Mouse (Mus musculus): ENCODE results near the gene Aqp5. TPM values are rescaled to one million over a fixed set of nuclear protein-coding genes. Genes with fewer than 3 reads are reported as not detected.

Gene Aqp5
- total RNA-seq (2021), result under 1 TPM; 0.23 to 0.37 TPM

GRCm38 (mm10) chr15:99590429-99591084 lies at the start of gene Aqp5:
Gene Aqp5 (plus strand): TSS chr15:99590782.
- intact Hi-C loops (cut with DNase I), result no loop called here
- no peak for DNase-seq (ENCODE audit: low spot score in 2 of 2)

- intact Hi-C loops (cut with DNase I), result no loop called here
- no peak for DNase-seq (ENCODE audit: low spot score in 2 of 2)
These were observed 46.5 kb upstream of the Aqp5 start for GRCm38 (mm10) chr15:99544047-99544446.

DNA sequence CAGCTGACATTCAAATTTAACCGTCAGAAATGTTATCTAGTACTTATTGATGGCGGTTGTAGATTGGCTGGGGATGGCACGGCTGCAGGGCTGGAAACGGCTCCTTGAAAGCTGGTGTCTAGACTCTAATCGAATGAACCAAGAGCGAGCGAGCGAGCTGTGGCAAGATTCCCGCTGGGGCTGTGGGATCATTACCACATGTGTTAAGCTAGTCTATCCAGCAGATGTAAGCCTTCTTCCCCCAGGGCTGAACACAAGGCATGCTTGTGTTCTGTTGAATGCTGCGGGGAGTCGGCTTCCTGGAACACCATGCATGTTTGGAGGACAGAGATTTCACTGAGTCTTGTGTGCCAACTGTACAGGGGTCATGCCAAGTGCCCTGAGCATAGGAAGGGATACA lies 44.0 kb upstream of the Aqp5 start:
- intact Hi-C loops (cut with DNase I), result no loop called here
- no peak for DNase-seq (ENCODE audit: low spot score in 2 of 2)

- no peak for DNase-seq (ENCODE audit: low spot score in 2 of 2)
- intact Hi-C loops (cut with DNase I), result no loop called here
These were observed 42.9 kb upstream of the Aqp5 start for GRCm38 (mm10) chr15:99547732-99548131.

DNA sequence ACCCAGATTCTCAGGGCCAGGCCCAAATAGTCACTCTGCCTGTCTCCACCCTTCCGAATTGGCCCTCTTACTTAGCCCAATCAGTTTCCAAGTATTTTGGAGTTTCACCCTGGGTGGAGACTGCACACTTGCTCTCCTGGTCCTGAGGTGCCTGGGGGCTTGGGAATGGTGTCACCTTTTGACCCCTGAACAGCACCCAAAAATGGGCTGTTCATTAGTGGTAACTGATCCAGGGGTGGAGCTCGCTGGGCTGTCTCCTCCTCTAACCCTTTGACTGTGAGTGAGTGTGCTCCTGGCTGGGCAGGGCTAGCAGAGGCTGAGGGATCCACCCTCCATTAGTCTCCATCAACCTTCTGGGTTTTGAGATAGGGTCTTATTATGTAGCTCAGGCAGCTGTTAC lies 40.7 kb upstream of the Aqp5 start:
- no peak for DNase-seq (ENCODE audit: low spot score in 2 of 2)
- intact Hi-C loops (cut with DNase I), result no loop called here

DNA sequence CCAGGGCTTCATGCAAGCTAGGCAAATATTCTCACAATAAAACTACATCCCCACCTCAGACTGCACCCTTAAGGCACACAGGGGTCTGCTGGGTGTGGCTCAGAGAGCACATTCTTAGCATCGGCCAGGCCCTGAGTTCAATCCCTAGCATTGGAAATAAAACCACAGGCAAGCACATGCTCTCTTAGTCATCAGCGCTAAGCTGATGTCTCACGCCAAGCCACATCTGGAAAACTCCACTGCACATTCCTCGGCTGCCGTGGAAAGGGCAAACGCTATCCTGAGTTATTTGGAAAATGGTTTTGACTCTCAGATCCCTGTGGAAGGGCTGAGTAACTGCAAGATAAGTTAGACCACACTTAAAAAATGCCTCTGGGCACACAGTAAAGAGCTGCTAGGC lies 36.8 kb upstream of the Aqp5 start:
- intact Hi-C loops (cut with DNase I), result no loop called here
- no peak for DNase-seq (ENCODE audit: low spot score in 2 of 2)

DNA sequence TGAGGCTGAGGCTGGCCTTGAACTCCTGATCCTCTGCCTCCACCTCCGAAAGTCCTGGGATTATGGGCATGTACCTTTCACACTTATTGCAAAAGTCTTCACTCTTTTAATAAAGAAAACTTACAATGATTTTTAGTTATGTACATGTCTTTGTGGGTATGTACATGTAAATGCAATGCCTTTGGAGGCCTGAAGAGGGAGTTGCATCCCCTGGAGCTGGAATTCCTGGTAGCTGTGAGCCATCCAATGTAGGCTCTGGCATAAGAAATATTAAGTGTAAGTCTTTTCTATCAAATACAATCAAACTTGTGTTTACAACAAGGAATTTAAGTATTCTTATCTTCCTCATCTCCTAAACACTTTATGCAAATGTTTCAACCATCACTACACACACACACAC lies 31.6 kb upstream of the Aqp5 start:
- intact Hi-C loops (cut with DNase I), result no loop called here
- no peak for DNase-seq (ENCODE audit: low spot score in 2 of 2)

DNA sequence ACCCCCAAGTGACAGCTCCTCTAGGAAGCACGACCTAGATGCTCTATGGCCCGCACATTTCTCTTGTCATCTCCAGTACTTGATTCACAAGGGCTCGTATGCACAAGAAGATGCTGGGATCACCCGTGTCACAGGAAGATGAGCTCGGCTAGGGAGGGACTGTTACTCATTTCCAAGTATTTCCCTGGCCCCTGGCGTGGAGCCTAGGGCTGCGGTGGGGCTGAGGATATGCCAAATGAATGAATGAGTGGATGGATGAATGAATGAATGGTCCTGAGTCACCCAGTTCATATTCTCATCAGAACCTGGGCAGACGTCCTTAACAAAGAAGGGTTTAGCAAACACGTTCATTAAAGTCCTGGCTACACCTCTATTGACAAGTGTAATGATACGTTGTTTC lies 30.3 kb upstream of the Aqp5 start:
- intact Hi-C loops (cut with DNase I), result no loop called here

DNA sequence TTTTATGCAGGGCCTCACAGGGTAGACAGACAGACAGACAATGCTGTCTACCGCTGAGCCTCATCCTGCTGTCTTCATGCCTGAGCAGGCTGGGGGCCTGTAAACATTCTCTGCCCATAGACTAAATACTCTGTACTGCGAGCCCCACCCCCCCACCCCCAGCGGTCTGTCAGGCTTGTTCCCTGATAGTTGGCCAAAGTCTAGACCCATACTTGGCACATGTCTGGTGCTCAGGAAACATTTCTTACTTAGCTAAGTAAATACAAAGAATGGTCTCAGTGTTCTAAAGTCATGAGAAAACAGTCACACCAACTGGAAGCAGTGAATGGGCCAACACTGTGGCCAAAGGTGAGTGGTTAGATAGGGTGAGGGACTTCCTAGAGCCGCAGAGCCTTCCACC lies 23.2 kb upstream of the Aqp5 start:
- DNase-seq (ENCODE audit: low spot score in 2 of 2), result no peak
- intact Hi-C loops (cut with DNase I), result no loop called here

More for the DNA sequence above, 30.3 kb upstream of the Aqp5 start:
- DNase-seq (ENCODE audit: low spot score in 2 of 2), result no peak

DNA sequence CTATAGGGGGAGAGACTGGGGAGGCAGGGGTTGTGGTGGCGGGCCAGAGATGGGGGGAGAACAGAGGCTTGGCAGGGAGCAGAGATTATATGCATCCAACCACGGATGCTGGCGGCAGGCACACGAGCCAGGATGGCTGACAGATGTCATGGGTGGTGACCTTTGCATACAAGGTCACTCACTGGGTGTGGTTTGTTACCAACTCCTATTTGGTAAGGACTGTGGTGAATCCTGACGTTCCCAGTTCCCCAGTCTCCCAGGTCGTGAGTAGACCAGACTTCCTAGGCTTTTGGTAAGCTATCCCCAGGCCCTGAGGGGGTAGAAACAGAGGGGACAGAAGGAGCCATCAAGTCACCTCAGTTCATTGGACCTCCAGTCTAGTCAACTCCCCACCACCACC lies 21.9 kb upstream of the Aqp5 start:
- intact Hi-C loops (cut with DNase I), result no loop called here
- DNase-seq (ENCODE audit: low spot score in 2 of 2), result no peak

DNA sequence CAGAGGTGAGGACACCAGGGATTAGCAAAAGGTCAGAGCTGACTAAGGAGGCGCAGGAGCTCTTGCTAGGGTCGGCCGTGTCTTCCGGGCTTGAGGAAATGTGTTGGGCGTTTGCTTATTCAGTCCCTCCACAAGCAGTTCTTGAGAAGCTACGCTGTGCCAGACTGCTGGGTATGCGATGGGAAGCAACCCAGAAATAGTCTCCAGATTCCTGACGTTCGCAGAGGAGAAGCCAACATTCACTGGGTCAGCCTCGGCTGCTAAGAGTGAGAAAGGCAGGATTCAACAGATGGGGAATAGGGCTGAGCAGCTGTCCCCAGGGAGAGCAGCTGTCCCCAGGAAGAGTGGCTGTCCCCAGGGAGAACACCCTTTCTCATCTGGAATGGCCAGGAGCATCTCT lies 21.5 kb upstream of the Aqp5 start:
- DNase-seq (ENCODE audit: low spot score in 2 of 2), result peak in 1 of 2 experiments; percentile 26
- intact Hi-C loops (cut with DNase I), result no loop called here

GRCm38 (mm10) chr15:99578802-99579485 lies 11.6 kb upstream of the Aqp5 start, which contains the start of gene Aqp2:
Gene Aqp2 (plus strand): TSS chr15:99579055.
- intact Hi-C loops (cut with DNase I), result no loop called here
- DNase-seq (ENCODE audit: low spot score in 2 of 2), result no peak

- DNase-seq (ENCODE audit: low spot score in 2 of 2), result no peak
- intact Hi-C loops (cut with DNase I), result no loop called here
These were observed 6.9 kb upstream of the Aqp5 start for GRCm38 (mm10) chr15:99583463-99584344.

- no peak for DNase-seq (ENCODE audit: low spot score in 2 of 2)
- intact Hi-C loops (cut with DNase I), result no loop called here
These were observed 6.0 kb upstream of the Aqp5 start for GRCm38 (mm10) chr15:99584407-99585202.

- no peak for DNase-seq (ENCODE audit: low spot score in 2 of 2)
- intact Hi-C loops (cut with DNase I), result no loop called here
These were observed 4.8 kb upstream of the Aqp5 start for GRCm38 (mm10) chr15:99585741-99586140.

- DNase-seq (ENCODE audit: low spot score in 2 of 2), result no peak
- intact Hi-C loops (cut with DNase I), result no loop called here
These were observed 4.1 kb upstream of the Aqp5 start for GRCm38 (mm10) chr15:99586525-99586924.

DNA sequence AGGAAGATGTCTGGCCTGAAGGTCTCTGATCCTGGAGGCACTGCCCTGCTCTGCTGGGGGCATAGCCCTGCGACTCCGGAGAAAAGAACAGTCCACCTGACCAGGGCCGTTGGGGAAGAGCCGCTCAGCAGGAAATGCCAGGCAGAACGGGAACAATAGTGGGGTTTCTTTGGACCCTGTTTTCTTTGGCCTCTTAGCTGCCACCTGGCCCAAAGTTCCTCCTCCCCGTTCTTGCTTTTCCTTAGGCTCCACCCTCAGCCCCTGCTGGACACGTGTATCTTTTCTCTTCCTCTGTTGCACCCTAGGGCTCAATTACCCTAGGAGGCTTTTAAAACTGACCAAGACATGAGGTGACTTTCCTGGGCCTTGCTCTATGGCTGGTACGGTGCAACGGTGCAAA lies 1.3 kb upstream of the Aqp5 start:
- intact Hi-C loops (cut with DNase I), result no loop called here
- no peak for DNase-seq (ENCODE audit: low spot score in 2 of 2)

GRCm38 (mm10) chr15:99589704-99590103 lies 878 bp upstream of the Aqp5 start:
- intact Hi-C loops (cut with DNase I), result no loop called here
- no peak for DNase-seq (ENCODE audit: low spot score in 2 of 2)

DNA sequence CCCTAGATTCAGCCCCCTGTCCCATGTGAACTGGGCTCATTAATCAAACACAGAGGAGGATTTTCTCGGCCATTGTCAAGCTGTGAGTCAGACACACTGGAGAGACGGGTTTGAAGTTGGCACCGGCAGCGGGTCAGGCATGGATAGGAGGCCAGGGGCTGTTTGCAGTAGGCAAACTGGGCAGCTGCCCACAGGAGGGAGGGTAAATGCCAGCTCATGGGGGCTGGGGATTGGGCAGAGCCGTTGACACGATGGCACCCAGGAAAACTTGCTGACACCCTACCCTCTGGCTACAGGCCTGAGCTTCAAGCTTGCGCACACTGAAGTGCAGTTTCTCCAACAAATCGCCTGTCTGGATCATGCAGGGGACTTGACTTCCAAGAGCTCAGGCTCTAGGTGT lies 1.6 kb downstream of the Aqp5 start:
- intact Hi-C loops (cut with DNase I), result no loop called here
- DNase-seq (ENCODE audit: low spot score in 2 of 2), result no peak

- no peak for DNase-seq (ENCODE audit: low spot score in 2 of 2)
- intact Hi-C loops (cut with DNase I), result no loop called here
These were observed 2.3 kb downstream of the Aqp5 start for GRCm38 (mm10) chr15:99592877-99593276.

Data from left cerebral cortex, postnatal 36 days (tissue).